Mouse (Mus musculus) megakaryocyte, embryonic 14.5 days (primary cell): ENCODE measurements around the gene Phactr3.

ENCODE experiments used
- FLI1 ChIP-seq: IDR thresholded peaks from 2 replicates; pipeline ENCODE4 v1.6.1; 2012; ENCODE audit warnings: low read length, inconsistent platforms, mixed read lengths
- GATA1 ChIP-seq: IDR thresholded peaks from 3 replicates; pipeline ENCODE4 v1.6.1; 2012; ENCODE audit warnings: mixed read lengths, low read length, inconsistent platforms, borderline replicate concordance

GRCm38 (mm10) chr2:178126041-178126820 lies 7.5 kb downstream of the Phactr3 start:
- TF ChIP-seq GATA1 (no peak), FLI1 (no peak)
